Mouse (Mus musculus): ENCODE data around the gene Gm6588. TPM values are rescaled to one million over a fixed set of nuclear protein-coding genes. Genes with fewer than 3 reads are reported as not detected.
A peak's percentile ranks its signal among the peaks of the same experiment; 100 is the strongest.
"Not testable (repeated sequence)": the region's sequence is repeated elsewhere in the genome, so short reads cannot be mapped to it uniquely, and the experiment has no call there.

The Gm6588 gene
- not detected for total RNA-seq (2021)
- long read RNA-seq, experiment 1 = 0 reads
- long read RNA-seq, experiment 2 = 0 reads

- DNase-seq (ENCODE audit: low spot score) = no peak
Observed at GRCm38 (mm10) chr5:112448747-112449440, at the start of gene Gm6588. Gm6588 (plus strand) TSS chr5:112449426.

- DNase-seq (ENCODE audit: low spot score) = no peak
Observed at GRCm38 (mm10) chr5:112402437-112402836, 46.8 kb upstream of the Gm6588 start.

GRCm38 (mm10) chr5:112406017-112406416 lies 43.2 kb upstream of the Gm6588 start:
- DNase-seq (ENCODE audit: low spot score) = no peak

- DNase-seq (ENCODE audit: low spot score) = no peak
Observed at GRCm38 (mm10) chr5:112409274-112409673, 40.0 kb upstream of the Gm6588 start.

GRCm38 (mm10) chr5:112411072-112411471 lies 38.2 kb upstream of the Gm6588 start:
- DNase-seq (ENCODE audit: low spot score) = no peak

GRCm38 (mm10) chr5:112411514-112412335 lies 37.5 kb upstream of the Gm6588 start:
- no peak for DNase-seq (ENCODE audit: low spot score)

GRCm38 (mm10) chr5:112412781-112413180 lies 36.4 kb upstream of the Gm6588 start:
- not testable (repeated sequence) for DNase-seq (ENCODE audit: low spot score)

GRCm38 (mm10) chr5:112416673-112417072 lies 32.6 kb upstream of the Gm6588 start:
- DNase-seq (ENCODE audit: low spot score) = no peak

GRCm38 (mm10) chr5:112418023-112418422 lies 31.2 kb upstream of the Gm6588 start:
- no peak for DNase-seq (ENCODE audit: low spot score)

- no peak for DNase-seq (ENCODE audit: low spot score)
Observed at GRCm38 (mm10) chr5:112419535-112419934, 29.7 kb upstream of the Gm6588 start.

GRCm38 (mm10) chr5:112426635-112427034 lies 22.6 kb upstream of the Gm6588 start:
- DNase-seq (ENCODE audit: low spot score) = no peak

- DNase-seq (ENCODE audit: low spot score) = peak; percentile 49
Observed at GRCm38 (mm10) chr5:112427283-112427682, 21.9 kb upstream of the Gm6588 start.

- DNase-seq (ENCODE audit: low spot score) = peak; percentile 20
Observed at GRCm38 (mm10) chr5:112428944-112429343, 20.3 kb upstream of the Gm6588 start.

- DNase-seq (ENCODE audit: low spot score) = no peak
Observed at GRCm38 (mm10) chr5:112431120-112431775, 18.0 kb upstream of the Gm6588 start.

- DNase-seq (ENCODE audit: low spot score) = no peak
Observed at GRCm38 (mm10) chr5:112432033-112432432, 17.2 kb upstream of the Gm6588 start.

- peak; percentile 56 for DNase-seq (ENCODE audit: low spot score)
Observed at GRCm38 (mm10) chr5:112433004-112433403, 16.2 kb upstream of the Gm6588 start.

GRCm38 (mm10) chr5:112438535-112438934 lies 10.7 kb upstream of the Gm6588 start:
- DNase-seq (ENCODE audit: low spot score) = no peak

- no peak for DNase-seq (ENCODE audit: low spot score)
Observed at GRCm38 (mm10) chr5:112453088-112453487, 3.9 kb downstream of the Gm6588 start.

GRCm38 (mm10) chr5:112454966-112455555 lies 5.8 kb downstream of the Gm6588 start:
- DNase-seq (ENCODE audit: low spot score) = no peak

GRCm38 (mm10) chr5:112459903-112460302 lies 10.7 kb downstream of the Gm6588 start:
- no peak for DNase-seq (ENCODE audit: low spot score)

- no peak for DNase-seq (ENCODE audit: low spot score)
Observed at GRCm38 (mm10) chr5:112466331-112466730, 17.1 kb downstream of the Gm6588 start.
